Mouse (Mus musculus) liver, adult (tissue): ENCODE measurements around the gene Zfp420.

ENCODE experiments used
- GATA4 ChIP-seq: IDR thresholded peaks from 2 replicates; pipeline ENCODE4 v1.6.1; 2014; ENCODE audit warnings: mild to moderate bottlenecking, low read length; ENCODE audit not compliant: insufficient replicate concordance

Gene Zfp420

DNA sequence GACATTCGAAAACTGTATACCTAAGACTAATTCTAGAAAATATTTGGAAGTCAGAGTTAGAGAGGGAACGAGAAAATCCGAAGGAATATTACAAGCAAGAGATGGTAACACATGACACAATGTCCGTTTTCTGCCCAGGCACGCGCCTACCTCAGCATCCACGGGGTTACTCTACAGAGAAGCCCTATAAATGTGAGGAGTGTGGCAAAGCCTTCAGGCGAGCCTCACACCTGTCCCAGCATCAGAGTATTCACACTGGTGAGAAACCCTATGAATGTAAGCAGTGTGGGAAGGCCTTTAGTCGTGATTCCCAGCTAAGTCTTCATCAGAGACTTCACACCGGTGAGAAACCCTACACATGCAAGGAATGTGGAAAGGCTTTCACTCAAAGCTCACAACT lies 14.5 kb downstream of the Zfp420 start:
- TF ChIP-seq GATA4: no peak

GRCm38 (mm10) chr7:29880056-29880455 lies 20.3 kb downstream of the Zfp420 start:
- TF ChIP-seq GATA4: no peak

DNA sequence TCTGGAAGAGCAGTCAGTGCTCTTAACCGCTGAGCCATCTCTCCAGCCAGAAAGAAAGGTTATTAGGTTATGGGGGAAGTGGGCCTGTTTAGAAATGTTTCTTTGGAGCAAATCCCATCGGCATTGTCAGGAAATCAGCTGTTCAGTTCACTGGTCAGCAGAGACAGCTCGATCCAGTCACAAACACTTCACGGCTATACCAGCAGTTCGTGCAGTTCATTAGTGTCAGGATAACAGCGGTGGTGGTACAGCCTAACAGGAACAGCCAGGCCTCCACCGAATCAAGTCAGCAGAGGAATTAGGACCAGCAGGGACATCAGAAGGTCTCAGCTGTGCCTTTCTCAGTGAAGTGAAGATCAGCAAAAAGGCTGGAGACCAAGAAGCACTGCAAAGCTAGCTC lies 21.1 kb downstream of the Zfp420 start:
- no peak for TF ChIP-seq GATA4

- TF ChIP-seq GATA4: no peak
Observed at GRCm38 (mm10) chr7:29890501-29890900, 30.7 kb downstream of the Zfp420 start.

- no peak for TF ChIP-seq GATA4
Observed at GRCm38 (mm10) chr7:29892756-29893155, 33.0 kb downstream of the Zfp420 start.

DNA sequence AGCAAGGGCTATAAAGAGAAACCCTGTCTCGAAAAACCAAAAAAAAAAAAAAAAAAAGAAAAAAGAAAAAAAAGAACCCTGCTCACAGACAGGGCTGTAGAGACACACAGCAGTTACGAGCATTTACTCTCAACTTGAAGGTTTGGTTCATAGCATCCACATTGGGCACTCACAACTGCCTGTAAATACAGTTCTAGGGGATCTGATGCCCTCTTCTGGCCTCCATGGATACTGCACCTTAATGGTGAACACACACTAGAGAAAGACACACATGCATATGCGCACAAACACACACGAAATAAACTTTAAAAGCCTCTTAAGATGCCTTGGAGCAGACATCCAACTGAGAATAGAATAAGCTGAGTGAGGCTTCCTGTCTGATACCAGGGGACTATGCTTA lies 38.6 kb downstream of the Zfp420 start:
- TF ChIP-seq GATA4: no peak

- TF ChIP-seq GATA4: no peak
Observed at GRCm38 (mm10) chr7:29904101-29904500, 44.3 kb downstream of the Zfp420 start.

DNA sequence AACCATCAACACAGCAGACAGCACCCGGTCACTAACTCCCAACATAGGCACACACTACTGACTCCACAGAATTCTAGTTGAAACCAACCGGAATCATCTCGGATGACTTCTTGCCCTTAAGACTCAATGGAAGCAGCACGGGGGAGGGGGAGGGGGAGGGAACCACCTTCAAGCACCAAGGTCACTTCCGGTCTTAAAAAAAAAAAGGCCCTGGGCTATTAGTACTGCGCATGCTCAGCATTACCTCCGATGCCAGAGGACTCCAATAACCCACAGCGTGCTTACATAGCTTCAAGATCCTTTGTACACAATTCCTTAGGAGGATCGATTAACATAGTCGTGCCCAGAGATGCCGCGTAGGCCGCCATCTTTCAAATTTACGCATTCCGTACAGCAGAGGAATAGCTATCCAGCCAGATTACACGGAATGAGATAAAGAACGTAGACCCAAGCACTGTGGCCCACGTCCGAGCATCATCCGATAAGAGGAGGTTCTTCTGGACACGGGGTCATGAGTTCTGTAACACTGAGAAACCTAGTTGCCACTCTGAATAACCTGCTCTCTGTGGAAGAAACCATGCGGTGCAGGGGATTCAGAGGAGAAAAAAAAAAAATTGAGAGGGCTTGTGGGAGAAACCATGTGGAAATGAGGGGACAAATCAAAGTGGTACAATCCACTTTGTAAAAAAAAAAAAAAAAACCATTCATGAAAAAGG lies 46.3 kb downstream of the Zfp420 start, which contains the start of gene Zfp27:
TSS of gene Zfp27 (minus strand) at position 607 of the 716 bp plus-strand sequence.
- no peak; the same call in 1 of the 2 replicates for TF ChIP-seq GATA4

- TF ChIP-seq GATA4: no peak
Observed at GRCm38 (mm10) chr7:29906682-29907058, 46.9 kb downstream of the Zfp420 start.

DNA sequence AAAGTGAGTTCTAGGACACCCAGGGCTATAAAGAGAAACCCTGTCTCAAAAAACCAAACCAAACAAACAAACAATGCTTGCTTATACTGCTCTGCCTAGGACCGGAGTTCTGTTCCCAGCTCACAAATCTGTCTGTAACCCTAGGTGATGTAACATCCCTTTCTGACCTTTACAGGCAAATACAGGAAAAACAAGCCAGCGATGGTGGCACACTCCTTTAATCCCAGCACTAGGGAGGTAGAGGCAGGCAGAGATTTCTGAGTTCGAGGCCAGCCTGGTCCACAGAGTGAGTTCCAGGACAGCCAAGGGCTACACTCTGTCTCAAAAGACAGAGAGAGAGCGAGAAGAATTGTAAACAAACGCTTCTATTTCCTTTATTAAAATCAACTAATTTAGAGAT lies 47.4 kb downstream of the Zfp420 start:
- no peak for TF ChIP-seq GATA4

GRCm38 (mm10) chr7:29908130-29908950 lies 48.6 kb downstream of the Zfp420 start, which contains the start of gene Zfp383:
Gene Zfp383 (plus strand): TSS chr7:29908223.
- TF ChIP-seq GATA4: no peak

DNA sequence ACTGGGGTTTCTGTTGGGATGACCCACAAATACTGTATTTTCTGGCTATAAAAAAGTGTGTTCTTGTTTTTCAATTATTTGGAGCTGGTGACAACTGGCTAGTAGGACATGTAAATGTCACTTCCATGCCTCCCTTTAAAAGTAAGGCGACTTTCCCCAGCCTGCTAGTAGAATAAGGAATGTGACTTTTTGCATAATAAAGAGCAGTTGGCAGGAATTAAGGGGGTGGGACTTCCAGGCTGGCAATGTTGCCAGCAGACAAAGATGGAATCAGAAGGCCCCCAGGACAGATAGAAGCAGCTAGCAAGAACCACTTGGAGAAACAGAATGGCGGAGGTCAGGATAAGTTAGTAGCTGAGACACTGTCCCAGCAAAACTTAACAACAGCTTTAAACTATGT lies 50.5 kb downstream of the Zfp420 start:
- TF ChIP-seq GATA4: no peak

DNA sequence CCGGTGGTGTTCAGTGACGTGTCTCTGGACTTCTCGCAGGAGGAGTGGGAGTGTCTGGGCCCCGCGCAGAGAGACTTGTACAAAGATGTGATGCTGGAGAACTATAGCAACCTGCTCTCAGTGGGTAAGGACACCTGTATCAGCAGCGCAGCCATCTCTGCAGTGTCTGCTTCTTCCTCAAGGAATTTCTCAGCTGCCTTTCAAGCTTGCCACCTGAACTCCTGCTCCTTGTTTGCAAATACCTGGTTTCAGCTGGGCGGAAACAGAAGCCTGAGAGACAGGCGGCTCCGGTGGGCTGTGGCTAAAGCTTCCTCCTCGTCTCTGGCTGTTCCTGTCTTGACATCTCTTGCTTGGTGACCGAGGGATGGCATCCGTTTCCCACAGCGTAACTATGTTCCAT lies 52.4 kb downstream of the Zfp420 start:
- no peak for TF ChIP-seq GATA4

- no peak for TF ChIP-seq GATA4
Observed at GRCm38 (mm10) chr7:29917371-29918061, 57.7 kb downstream of the Zfp420 start.

GRCm38 (mm10) chr7:29918062-29918453 lies 58.3 kb downstream of the Zfp420 start:
- TF ChIP-seq GATA4: no peak
